Mouse (Mus musculus): Measurements from ENCODE around the gene Rerg.

The Rerg gene

DNA sequence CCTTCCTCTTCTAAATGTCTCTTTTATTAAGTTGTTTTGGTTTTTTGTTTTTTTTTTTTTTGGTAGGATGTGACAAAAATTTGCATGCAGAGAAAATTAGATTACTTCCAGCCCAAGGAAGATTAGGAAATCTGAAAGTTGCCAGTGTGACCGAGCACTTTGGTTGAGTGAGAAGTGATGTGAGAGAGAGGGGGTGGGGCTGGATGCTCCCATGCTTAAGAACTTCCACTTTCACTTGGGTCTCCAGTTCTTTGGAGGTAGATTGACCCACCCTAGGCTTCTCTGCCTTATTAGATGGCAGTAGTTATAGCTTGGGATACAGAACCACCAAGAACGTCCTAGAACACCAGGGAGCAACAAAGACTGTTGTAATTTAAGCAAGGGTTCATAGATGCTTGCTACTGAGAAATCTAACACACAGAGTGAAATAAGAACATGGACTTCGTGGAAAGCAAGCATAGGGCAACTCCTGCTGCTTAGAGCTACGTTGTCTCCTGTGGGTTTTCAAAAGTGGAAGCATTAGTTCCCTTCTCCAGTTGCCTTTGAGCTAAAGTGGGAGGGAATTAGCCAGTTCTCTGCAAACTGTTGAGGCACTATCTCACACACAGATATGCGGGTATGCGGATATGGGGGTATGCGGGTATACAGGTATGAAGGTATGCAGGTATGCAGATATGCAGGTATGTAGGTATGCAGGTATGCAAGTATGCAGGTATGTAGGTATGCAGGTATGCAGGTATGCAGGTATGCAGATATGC lies 152.9 kb downstream of the Rerg start:
- DNase-seq (ENCODE audit: low read depth, low spot score): no peak

DNA sequence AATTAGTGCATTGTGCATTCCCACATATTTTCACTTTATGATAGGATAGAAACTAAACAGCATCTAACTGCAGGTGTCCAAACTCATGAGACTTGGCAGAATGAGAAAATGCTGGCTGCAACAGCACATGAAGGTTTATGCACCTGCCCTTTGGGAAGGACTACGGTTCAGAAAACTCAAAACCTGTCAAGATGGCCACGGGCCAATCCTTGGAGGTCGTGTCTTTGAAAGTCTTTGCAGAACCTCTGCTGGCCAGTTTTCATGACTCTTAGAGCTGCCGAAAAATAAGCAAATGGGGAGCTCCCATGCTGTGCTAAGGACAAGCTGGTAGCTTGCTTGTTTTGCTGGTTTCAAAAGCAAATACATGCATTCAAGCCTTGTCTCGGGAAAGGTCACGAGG lies 156.0 kb downstream of the Rerg start:
- DNase-seq (ENCODE audit: low read depth, low spot score): no peak

DNA sequence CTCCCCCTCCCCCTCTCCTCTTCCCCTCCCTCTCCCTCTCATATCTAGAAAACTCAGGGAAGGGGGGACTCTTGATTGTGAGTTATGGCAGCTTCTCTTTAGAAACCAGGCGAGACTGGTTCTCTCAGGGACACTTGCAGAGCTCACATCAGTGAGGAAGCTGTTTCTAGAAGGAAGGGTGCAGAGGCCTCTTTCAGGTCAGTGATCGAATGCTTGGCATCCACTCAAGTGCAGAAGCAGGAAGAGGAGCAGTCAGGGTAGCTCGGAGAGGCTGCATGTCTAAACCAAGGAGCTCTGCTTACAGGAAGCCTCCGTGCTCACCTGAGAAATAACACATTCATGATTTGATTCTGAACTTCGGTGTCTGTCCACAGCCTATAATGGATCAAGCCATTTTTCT lies 159.1 kb downstream of the Rerg start:
- no peak for DNase-seq (ENCODE audit: low read depth, low spot score)

All from embryo, embryonic 11.5 days (tissue).